ENCODE assay signal across 7 mouse cellular contexts in the genomic region with DNA sequence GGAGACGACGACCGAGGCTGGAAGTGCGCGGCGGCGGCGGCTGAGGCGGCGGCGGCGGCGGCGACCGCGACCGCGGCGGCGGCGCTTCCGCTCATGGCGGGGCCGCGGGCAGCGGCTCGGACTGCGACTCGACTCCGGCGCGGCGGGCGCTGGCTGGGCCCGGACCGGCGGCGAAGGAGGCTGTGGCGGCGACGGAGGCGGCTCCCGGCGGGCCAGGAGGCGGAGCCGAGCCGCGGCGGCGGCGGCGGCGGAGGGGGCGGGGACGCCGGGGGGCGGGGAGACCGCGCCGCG. TPM values are rescaled to one million over a fixed set of nuclear protein-coding genes. Genes with fewer than 3 reads are reported as not detected.
A peak's percentile ranks its signal among the peaks of the same experiment; 100 is the strongest.
DNase-seq lines count a peak whose midpoint lies in the region; ATAC-seq lines count a peak whose summit lies in the region.

TSS of gene Rnf38 (minus strand) at position 77 of the 291 bp plus-strand sequence.

- H3K36me3 ChIP-seq in forebrain, embryonic 10.5 days (replicated peaks) = no peaks in the 10 kb centered on the region
- no peaks in the 10 kb centered on the region for H3K36me3 ChIP-seq in limb, embryonic 15.5 days
- no peaks in the 10 kb centered on the region for H3K36me3 ChIP-seq in stomach, embryonic 15.5 days

- no peaks in the 10 kb centered on the region for H3K27me3 ChIP-seq in forebrain, embryonic 10.5 days (ENCODE audit: poor library complexity, severe bottlenecking)
- H3K27me3 ChIP-seq in limb, embryonic 15.5 days = no peaks in the 10 kb centered on the region
- no peaks in the 10 kb centered on the region for H3K27me3 ChIP-seq in stomach, embryonic 15.5 days (replicated peaks)

- peak within 1 kb of the TSS; percentile 93 for H3K27ac ChIP-seq in forebrain, embryonic 10.5 days
- H3K27ac ChIP-seq in limb, embryonic 15.5 days = peak within 1 kb of the TSS; percentile 94
- H3K27ac ChIP-seq in stomach, embryonic 15.5 days = peak within 1 kb of the TSS; percentile 95

- no peak for DNase-seq in urinary bladder, adult 2 months (ENCODE audit: low spot score)
- DNase-seq in urinary bladder, postnatal 14 days (ENCODE audit: low spot score) = no peak
- no peak for DNase-seq in forebrain, embryonic 10.5 days (ENCODE audit: extremely low spot score, low spot score)
- no peak for DNase-seq in heart, postnatal 4 days
- no peak for DNase-seq in thymus, postnatal 4 days

- H3K4me2 ChIP-seq in limb, embryonic 15.5 days = peak within 1 kb of the TSS; percentile 85
- peak within 1 kb of the TSS; percentile 81 for H3K4me2 ChIP-seq in stomach, embryonic 15.5 days

- H3K4me1 ChIP-seq in forebrain, embryonic 10.5 days = peaks cover 49% of the 10 kb centered on the region
- H3K4me1 ChIP-seq in limb, embryonic 15.5 days = peaks cover 22% of the 10 kb centered on the region
- peaks cover 4% of the 10 kb centered on the region; the same call in 1 of the 2 replicates for H3K4me1 ChIP-seq in stomach, embryonic 15.5 days

- peak within 1 kb of the TSS; percentile 81 for H3K9ac ChIP-seq in limb, embryonic 15.5 days
- peak within 1 kb of the TSS; percentile 80 for H3K9ac ChIP-seq in stomach, embryonic 15.5 days

- ATAC-seq in limb, embryonic 15.5 days (ENCODE audit: insufficient number of reproducible peaks, low FRiP score, low TSS enrichment, low read depth) = no peak
- no peak for ATAC-seq in stomach, embryonic 15.5 days (ENCODE audit: insufficient read depth, low FRiP score, low read depth)

- WGBS in forebrain, embryonic 10.5 days = 9% methylated on average over 46 of the region's 61 CpGs
- 0% methylated on average over 5 of the region's 61 CpGs for WGBS in limb, embryonic 15.5 days
- 0% methylated on average over 21 of the region's 61 CpGs for WGBS in stomach, embryonic 15.5 days

- peak within 1 kb of the TSS; percentile 77 for H3K4me3 ChIP-seq in forebrain, embryonic 10.5 days
- H3K4me3 ChIP-seq in limb, embryonic 15.5 days = peak within 1 kb of the TSS; percentile 78
- H3K4me3 ChIP-seq in stomach, embryonic 15.5 days (replicated peaks) = peak within 1 kb of the TSS; percentile 73

- H3K9me3 ChIP-seq in forebrain, embryonic 10.5 days = no peaks in the 10 kb centered on the region
- no peaks in the 10 kb centered on the region for H3K9me3 ChIP-seq in limb, embryonic 15.5 days
- no peaks in the 10 kb centered on the region for H3K9me3 ChIP-seq in stomach, embryonic 15.5 days

RNA-seq across cellular contexts. Expression of gene Rnf38, which starts in this region (rescaled TPM):
- polyA plus RNA-seq in urinary bladder, adult 2 months (2012; rRNA removed) = 46.6 and 66.7 TPM in 2 replicates
- 34.2 TPM in 2 replicates for polyA plus RNA-seq in forebrain, embryonic 10.5 days (2016; fragmentation: Nextera tagmentation; extraction: Ambion mirVana)
- 10 to 100 TPM; 56.5 to 57.8 TPM for total RNA-seq in heart, postnatal 4 days (2021)
- 12.1 and 15.6 TPM in 2 replicates for polyA plus RNA-seq in limb, embryonic 15.5 days (2015; fragmentation: Nextera tagmentation; extraction: Ambion mirVana)
- polyA plus RNA-seq in stomach, embryonic 15.5 days (2015; fragmentation: Nextera tagmentation; extraction: Ambion mirVana) = 16.1 and 19.4 TPM in 2 replicates
